Mouse (Mus musculus) mouse embryonic stem cell (cell line): ENCODE measurements around the gene Inava.

Experiments
- in situ Hi-C, 2 experiments: fragments of 300-500 bp; cut with MboI; formaldehyde crosslinking; loops; 1 replicate in 1 of 2; 3 replicates in 1 of 2; pipeline ENCODE4 v1.14.3; 2019 to 2020; ENCODE audit warnings: low sequenced_read_pairs in 2 of 2, low pct_unique_long_range_greater_than_20kb in 1 of 2, mixed read lengths in 1 of 2; ENCODE audit not compliant: unreplicated experiment in 1 of 2

Gene Inava

DNA sequence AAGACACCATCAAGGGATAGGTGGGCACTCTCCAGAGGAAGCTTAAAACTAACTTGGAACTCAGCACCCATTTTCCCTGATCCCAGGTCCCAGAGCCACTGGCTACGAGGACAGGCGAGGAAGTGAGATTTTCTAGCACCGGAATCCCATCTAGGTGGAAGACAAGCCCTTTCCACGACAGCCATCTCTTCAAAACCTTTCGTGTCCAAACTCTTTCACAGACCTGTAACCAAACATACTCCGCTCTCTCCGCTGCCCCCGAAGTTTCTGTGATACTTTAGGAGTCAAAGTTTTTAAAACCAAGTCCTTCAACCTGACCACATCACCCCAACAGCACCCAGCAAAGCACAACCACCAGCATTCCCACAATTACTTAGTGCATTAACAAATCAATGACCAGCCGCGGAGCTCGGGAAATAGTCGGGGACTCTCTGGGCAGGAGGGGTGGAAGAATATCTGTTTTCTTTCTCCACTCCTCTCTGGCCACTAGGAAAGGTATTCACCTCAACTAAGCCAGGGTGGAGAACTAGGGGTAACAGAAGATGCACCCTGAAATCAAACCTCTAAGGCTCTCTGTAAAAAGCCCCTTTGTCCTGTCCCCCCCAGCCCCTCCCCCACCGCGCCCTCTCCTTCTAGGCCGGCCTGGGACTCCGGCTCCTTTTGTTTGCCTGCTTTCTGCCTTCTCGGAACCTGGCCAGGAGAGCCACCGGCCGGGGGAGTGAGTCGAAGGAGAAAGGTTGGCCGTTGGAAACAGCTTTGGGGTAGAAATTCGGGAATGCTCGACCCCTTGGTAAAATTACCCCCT is 876 bp downstream of the Inava start:
- in situ Hi-C loops: no loop called here

DNA sequence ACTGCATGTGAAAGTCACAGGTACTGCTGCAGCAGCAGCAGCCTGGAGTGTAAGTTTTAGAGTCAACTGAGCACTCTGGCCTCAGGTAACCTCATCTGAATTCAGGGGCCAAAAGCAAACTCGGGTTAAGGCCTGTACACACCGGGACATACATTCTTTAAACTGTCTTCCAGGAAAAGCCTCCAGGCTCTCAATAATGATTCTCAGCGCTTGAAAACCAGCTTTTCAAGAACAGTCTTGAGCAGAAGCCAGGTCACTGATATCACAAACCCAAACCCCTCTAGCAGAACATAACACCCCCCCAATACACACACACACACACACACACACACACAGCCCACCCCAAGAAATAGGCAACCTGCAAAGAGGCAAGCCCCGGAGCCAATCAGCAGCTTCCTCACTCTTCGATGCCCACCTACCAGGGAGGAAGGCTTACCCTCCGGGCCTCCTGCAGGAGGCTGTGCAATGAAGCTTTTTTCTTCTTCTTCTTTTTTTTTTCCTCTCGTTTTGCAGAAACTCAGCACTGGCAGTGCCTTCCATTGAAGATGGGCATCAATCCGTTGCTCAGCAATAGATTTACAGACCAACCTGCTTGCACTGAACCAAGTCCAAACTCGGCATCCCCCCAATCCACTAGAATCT is 1.7 kb downstream of the Inava start:
- in situ Hi-C loops: no loop called here

DNA sequence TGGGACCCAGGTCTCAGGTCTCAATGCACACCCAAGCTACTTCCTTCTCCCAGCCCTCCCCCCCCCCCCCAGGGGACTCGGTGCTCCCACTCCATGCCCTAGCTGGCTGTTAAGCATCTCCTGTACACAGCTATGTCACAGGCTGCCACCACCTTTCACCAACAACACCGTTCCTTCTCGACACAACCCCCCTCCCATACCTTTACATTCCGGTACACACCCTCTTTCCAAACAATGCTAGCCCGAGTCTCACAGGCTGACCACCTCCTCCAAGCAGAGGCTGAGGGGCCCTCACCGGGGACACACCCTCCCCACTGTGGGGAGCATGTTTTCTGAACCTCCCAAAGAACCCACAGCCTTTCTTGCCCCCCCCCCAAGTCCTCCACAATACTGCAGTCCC is 2.5 kb downstream of the Inava start:
- in situ Hi-C loops: no loop called here

DNA sequence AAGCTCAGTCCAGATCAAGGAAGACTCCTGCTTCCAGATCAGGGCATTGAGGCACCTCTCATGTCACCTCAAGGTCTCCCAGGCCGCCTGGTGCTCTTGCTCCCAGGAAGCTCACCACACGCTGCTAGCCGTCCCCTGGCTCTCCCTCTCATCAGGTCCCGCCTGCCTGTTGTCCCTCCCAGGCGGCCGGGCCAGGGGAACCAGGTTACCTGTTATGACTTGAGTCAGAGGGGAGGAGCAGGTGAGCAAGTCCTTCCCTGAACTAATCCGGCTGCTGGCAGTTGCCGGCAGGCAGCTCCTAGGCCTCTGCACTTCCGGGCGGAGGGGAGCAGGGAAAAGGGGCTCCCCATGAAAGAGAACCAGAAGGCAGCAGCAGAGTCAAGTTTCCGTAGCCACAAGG is 3.9 kb downstream of the Inava start:
- in situ Hi-C loops: no loop called here

DNA sequence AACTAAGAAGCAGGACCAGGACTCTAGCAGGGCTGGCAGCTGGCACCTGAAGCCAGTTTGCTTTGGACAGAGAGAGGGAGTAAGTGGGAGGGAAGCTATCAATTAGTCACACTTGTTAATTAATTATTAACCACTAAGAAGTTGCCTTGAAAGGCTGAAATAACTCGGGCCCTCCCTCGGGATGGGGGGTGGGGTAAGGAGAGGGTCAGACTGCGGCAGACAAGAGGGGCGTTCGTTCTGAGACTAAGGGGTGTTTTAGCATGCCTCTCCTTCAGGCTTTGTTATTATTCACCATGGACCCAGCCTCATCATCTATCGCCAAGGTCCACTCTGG is 5.1 kb downstream of the Inava start:
- in situ Hi-C loops: no loop called here

DNA sequence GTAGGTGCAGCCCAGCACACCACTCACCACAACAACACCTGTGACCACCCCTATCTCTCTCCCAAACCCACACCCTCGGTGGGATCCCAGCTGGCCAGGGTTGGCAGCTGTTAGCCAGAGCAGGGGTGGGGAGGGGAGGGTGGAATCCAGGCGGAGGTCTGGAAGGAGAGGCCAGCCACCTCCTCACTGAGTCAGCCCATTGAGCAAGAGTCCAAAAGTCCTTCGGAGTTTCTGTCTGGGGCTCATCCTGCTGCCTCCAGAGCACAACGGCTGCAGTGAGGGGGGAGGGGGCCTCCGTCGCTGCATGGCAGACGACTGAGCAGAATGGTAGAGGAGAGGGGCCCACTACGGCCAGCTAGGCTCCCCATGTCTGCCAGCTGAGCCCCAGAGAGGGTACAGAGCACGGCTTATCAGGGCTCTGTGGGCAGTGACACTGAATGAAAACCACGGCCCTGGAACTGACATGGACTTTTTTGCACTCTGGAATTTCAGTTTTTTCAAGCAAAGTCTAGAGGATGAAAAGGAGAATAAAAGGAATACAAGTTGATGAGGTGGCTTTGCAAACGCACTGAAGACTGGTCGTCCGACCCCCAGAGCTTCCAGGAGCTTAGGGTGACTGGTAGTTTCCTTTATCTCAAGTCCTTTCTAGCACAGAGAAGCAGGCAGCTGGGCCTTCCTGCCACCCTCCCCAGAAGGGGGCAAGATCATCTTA is 5.6 kb downstream of the Inava start:
- in situ Hi-C loops: no loop called here

DNA sequence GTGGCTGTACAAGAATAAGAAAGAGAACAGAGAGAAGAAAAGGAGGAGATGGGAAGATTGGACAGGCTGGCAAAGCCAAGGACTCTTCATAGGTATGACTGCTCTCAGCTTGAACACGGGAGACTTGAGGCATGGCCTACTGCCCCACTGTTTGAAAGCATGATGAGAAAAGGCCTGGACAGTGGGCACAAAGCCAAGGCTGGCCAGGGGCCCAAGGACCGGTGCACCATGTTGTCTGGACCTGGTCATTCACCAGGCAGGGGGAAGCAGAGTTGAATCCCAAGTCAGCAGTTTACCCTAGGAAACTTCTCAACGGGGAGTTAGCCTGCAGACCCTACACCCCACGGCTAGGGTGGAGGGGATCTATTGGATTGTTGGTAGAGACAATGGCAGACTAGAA is 6.2 kb downstream of the Inava start:
- in situ Hi-C loops: no loop called here

DNA sequence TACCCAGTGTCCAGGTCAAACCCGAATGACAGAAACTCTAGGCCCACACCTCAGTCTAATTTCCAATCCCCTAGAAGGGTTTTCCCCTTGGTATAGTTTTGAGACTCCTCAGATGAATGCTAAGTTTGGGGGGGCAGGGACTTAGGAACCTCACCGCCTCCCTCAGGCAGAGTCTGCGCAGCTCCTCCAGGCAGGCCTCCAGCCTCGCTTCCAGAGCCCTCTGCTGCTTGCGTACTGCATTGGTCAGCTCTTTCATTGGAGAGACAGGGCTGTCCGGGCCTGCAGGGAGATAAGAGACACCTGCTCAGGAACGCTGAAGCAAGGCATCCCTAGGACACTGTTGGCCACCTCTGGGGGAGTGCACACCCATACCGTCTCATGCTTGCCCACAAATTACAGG is 7.4 kb downstream of the Inava start:
- in situ Hi-C loops: no loop called here

DNA sequence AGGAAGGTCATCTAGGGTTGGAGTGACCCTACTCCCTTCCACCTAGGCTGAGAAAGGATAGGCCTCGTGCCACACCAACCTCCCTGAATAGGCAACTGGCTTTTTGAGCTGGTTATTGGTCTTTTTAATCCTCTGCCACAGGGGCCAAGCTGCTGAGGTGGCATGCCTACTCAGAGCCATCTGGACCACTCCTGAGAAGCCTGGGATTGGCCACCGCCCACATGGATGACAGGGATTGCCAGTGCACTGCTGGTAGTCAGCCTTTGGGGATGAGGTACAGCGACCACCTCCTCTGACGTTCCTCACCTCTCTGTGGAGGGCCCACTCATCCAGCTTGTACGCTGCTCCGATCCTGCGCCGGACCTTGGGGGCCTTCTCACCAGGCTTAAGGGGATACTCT is 8.2 kb downstream of the Inava start:
- in situ Hi-C loops: no loop called here

DNA sequence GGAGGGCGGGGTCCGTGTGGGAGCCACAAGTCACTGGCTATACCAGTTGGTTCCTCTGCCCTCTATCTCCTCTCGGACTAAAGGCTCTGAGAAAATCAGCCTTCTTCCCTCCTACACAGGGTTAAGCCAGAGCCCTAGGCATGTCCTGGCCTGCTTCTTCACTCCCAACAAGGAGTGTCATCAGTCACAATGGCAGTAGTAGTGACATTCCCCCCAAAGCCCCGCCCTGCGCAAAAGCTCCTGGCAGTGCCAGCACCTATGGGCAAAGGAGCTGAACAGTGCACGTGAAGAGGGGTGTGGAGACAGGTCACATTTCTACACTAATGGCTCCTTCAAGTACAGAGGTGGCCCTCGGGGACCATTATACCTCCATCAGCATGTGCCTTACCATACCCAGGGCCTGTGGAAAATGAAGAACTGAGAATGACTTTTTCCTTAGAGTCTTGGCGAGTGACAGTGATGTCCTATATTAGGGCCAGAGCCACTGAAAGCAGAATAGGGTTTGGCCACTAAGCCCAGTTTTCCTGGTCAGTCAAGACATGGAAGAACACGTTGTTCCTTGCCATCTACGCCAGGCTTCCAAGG is 10.2 kb downstream of the Inava start:
- in situ Hi-C loops: no loop called here

DNA sequence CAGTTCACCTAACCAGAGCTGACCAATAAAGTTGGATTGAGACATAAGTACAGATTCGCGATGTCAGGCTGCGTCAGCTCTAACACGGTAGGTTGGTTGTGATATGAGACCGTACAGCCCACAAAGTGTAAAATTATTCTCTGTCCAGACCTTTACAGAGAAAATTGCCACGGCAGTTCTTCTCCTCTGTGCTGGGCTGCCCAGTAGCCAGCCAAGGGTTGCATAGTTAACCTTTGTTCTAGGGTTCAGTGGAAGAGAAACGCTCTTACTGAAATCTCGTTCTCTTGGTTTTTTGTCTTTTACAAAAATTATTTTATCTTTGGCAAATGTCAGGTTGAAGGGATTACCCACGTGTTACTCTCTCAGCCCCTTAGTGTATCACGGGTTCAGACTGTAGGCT is 11.7 kb downstream of the Inava start:
- in situ Hi-C loops: no loop called here

DNA sequence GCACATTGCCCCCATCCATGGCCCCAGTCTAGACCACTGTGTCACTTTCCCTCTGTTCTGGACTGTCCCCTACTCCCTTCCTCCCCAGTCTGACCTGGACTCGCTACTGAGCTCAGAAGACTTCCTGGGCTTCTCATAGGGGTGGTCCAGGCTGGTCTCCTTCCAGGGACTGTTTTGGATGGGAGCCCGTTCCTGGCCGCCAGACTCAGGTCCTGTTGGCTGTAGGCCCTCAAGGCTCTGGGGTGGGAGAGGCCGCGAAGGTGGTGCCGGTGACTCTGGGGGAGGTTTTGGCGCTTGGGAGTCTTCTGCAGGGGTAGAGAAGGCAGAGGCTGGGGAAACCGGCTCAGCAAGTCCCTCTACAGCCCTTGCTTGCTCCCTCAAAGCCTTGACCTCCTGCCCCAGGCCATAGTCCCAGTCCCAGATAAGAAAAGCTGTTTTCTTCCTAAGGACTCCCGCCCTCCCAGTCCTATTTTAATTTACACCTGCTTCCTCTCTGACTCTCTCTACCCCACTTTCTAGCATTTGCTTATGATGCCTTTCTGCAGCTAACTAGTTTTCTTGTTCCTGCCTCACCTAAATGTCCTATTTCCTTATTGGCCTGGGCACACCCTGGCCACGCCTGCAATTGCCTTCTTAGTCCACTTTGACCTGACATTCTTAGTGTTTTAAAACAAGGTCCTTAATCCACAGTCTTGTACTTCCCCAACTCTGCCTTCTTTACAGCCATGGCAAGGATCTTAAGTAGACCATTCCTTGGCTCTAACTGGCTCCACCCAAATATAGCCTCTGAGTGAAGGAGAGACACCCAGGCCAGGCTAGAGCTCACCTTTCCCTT is 13.8 kb downstream of the Inava start:
- in situ Hi-C loops: no loop called here

DNA sequence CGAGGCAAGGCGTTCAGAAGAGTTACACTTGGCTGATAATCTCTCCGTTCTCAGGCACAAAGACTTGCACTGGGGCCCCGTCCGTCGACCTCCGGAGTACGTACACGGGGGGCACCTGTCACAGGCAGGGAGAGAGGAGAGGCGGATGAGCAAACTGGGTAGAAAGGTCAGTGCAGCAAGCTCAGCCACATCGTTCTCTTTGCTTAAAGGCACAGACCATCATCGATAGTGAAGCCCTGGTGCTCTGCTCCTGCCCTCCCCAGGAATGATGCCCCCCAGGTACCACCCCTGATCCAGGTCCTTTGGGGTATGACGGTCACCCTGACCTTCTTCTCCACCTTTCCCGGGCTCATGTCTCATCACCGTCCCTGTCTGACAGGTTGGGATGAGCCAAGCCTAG is 19.8 kb downstream of the Inava start:
- in situ Hi-C loops: no loop called here

DNA sequence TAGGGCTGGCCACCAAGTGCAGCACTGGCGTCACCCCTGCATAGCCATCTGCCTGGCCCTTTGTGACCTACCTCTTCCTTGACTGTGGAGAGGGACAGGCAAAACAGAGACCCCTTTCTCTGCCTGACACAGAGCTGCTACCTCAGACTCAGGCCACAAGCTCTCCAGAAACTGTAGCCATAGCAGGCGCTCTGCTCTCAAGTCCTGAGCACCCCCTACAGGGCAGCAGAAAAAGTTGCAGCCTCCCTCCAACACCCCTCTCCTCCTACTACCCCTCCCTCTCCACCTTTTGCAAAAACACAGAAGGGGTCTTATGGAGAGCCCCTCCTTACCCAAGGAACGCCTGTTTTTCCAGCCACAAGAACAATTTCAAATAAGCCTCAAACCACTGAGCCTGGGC is 21.3 kb downstream of the Inava start, which contains the start of gene Mroh3:
Gene Mroh3, minus strand, starts transcription at position 26 of the 400 bp plus-strand sequence.
- in situ Hi-C loops: no loop called here

DNA sequence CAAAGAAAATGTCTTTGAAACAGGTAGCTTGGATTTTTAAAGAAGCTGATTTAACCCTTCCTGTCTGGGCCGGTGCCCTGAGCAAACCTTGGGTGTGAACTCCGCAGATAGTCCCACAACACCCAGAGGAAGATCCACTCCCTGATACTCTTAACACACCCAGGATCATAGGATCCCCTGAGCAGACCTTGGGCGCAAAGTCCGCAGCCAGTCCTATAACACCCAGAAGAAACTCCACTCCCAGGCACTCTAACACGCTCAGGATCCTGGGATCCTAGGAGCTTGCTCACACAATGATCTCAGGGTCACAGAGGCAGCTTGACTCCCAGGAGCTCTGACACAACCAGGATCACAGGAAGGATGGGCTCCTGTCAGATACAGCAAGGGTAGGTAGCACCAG is 44.0 kb downstream of the Inava start:
- in situ Hi-C loops: no loop called here

DNA sequence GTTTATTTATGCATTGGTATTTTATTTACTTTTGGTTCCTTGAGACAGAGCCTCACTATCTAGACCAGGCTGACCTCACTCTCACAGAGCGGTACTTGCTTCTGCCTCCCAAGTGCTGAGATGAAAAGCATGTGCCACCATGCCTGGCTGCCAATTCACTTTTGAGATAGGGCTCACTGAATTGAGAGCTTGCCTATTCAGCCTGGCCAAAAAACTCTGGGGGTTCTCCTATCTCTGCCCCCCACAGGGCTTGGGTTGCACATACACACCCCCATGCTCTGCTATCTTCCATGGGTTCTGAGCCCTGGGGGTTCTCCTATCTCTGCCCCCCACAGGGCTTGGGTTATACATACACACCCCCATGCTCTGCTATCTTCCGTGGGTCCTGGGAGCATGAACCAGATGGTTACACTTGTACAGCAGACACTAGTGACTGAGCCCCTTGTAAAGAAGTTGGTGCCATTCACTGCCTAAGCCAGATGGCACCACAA is 54.5 kb downstream of the Inava start:
- in situ Hi-C loops: no loop called here

DNA sequence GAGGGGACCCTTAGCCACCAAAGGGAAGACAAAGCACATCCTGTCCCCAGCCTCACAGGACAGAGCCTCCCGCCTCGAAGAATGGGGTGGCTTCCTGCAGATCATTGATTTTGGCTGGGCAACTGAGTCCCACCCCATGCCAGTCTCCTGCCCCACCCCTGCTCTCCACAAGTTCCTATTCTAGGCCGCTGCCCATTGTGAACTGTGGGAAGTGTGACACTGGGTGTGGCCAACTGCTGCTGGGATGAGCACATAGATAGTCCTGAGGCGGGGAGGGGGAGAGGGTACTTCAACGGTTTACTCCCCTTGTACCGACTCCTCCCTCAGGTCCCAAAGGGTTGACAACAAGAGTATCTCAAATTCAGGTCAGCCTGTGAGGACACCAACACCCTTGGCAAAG is 55.3 kb downstream of the Inava start:
- in situ Hi-C loops: no loop called here

DNA sequence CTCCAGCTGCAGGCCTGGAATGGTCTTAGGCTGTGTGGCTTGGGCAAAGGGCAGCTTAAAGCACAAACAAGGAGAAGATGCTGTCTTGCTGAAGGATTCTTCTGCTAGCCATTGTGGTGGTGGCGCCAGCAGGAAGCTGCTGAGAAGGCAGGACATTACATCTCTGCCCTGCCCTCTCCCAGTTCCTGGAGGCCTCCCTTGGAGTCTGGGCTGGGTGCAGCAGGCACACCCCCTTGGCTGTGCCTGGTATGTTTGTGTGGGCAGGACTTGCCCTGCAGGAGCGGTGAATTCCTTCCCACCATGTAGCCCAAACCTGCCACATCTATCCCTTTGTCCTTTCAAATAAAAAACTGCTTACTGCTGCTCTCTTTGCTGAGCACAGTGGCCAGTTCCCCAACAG is 57.0 kb downstream of the Inava start:
- in situ Hi-C loops: no loop called here
